Mouse (Mus musculus) hindlimb bud, embryonic 11.5 days (tissue): ENCODE measurements around the gene Zfp335.
"Not testable (repeated sequence)": the region's sequence is repeated elsewhere in the genome, so short reads cannot be mapped to it uniquely, and the experiment has no call there.

Source experiments
- DNase-seq: peaks from one replicate; pipeline ENCODE4 v3.0.0-alpha.2; 2012; ENCODE audit warnings: low read depth, low spot score; ENCODE audit errors: extremely low spot score

The Zfp335 gene

GRCm38 (mm10) chr2:164898008-164898407 is 13.5 kb downstream of the Zfp335 start:
- no peak for DNase-seq

GRCm38 (mm10) chr2:164895885-164896284 is 15.7 kb downstream of the Zfp335 start:
- DNase-seq, result no peak

GRCm38 (mm10) chr2:164894644-164895043 is 16.9 kb downstream of the Zfp335 start:
- no peak for DNase-seq

- DNase-seq, result no peak
These were observed 17.5 kb downstream of the Zfp335 start for GRCm38 (mm10) chr2:164894048-164894447.

- DNase-seq, result no peak
These were observed 18.8 kb downstream of the Zfp335 start for GRCm38 (mm10) chr2:164892696-164893216.

GRCm38 (mm10) chr2:164891908-164892695 is 19.5 kb downstream of the Zfp335 start:
- no peak for DNase-seq

GRCm38 (mm10) chr2:164891056-164891834 is 20.3 kb downstream of the Zfp335 start:
- no peak for DNase-seq

- DNase-seq, result no peak
These were observed 21.0 kb downstream of the Zfp335 start for GRCm38 (mm10) chr2:164890411-164891049.

GRCm38 (mm10) chr2:164889960-164890359 is 21.6 kb downstream of the Zfp335 start:
- no peak for DNase-seq

GRCm38 (mm10) chr2:164888996-164889395 is 22.6 kb downstream of the Zfp335 start:
- no peak for DNase-seq

GRCm38 (mm10) chr2:164886617-164887016 is 24.9 kb downstream of the Zfp335 start:
- no peak for DNase-seq

- DNase-seq, result no peak
These were observed 25.8 kb downstream of the Zfp335 start for GRCm38 (mm10) chr2:164885788-164886187.

GRCm38 (mm10) chr2:164882619-164883018 is 28.9 kb downstream of the Zfp335 start:
- no peak for DNase-seq

- peak; percentile 93 for DNase-seq
These were observed 31.8 kb downstream of the Zfp335 start for GRCm38 (mm10) chr2:164879568-164880277.

- DNase-seq, result no peak
These were observed 32.4 kb downstream of the Zfp335 start, which contains the start of gene Pcif1 for GRCm38 (mm10) chr2:164879228-164879567. Gene Pcif1, plus strand, starts transcription at chr2:164879304.

GRCm38 (mm10) chr2:164878509-164879227 is 32.9 kb downstream of the Zfp335 start:
- DNase-seq, result no peak

GRCm38 (mm10) chr2:164877376-164878215 is 34.0 kb downstream of the Zfp335 start:
- not testable (repeated sequence) for DNase-seq

GRCm38 (mm10) chr2:164875648-164876047 is 35.9 kb downstream of the Zfp335 start:
- DNase-seq, result not testable (repeated sequence)

GRCm38 (mm10) chr2:164874239-164874769 is 37.3 kb downstream of the Zfp335 start:
- no peak for DNase-seq
